Mouse (Mus musculus) lung, postnatal 0 days (tissue): ENCODE results near the gene Alkbh2. TPM values are rescaled to one million over a fixed set of nuclear protein-coding genes. Genes with fewer than 3 reads are reported as not detected.

Experiments used
- ATAC-seq: fragments of 200-750 bp; cut with Nextera tagmentation; 2 replicates; pipeline ENCODE4 v1.8.0; 2017; ENCODE audit warnings: moderate library complexity
- DNase-seq: peaks from one replicate; pipeline ENCODE4 v3.0.0-alpha.2; 2016; ENCODE audit warnings: low spot score
- H3K27ac ChIP-seq: fragments of 300-500 bp; sonication (generic); 2 replicates; pipeline ENCODE4 v1.5.1; 2014; ENCODE audit warnings: antibody characterized with exemption, mild to moderate bottlenecking, low read length, mixed read lengths
- H3K27me3 ChIP-seq: fragments of 300-500 bp; sonication (generic); replicated peaks from 2 replicates; pipeline ENCODE4 v1.6.1; 2014; ENCODE audit warnings: low read length, mixed read lengths; ENCODE audit not compliant: insufficient read depth
- H3K36me3 ChIP-seq: fragments of 300-500 bp; sonication (generic); 2 replicates; pipeline ENCODE4 v1.6.1; 2014; ENCODE audit warnings: low read length, mixed read lengths; ENCODE audit not compliant: insufficient read depth
- H3K4me1 ChIP-seq: fragments of 300-500 bp; sonication (generic); 2 replicates; pipeline ENCODE4 v1.6.1; 2014; ENCODE audit warnings: antibody characterized with exemption, low read depth, low read length, mixed read lengths; ENCODE audit not compliant: insufficient read depth
- H3K4me2 ChIP-seq: fragments of 300-500 bp; sonication (generic); replicated peaks from 2 replicates; pipeline ENCODE4 v1.6.1; 2014; ENCODE audit warnings: low read depth, mild to moderate bottlenecking, low read length, moderate library complexity, mixed read lengths
- H3K4me3 ChIP-seq: fragments of 300-500 bp; sonication (generic); 2 replicates; pipeline ENCODE4 v1.5.1; 2014; ENCODE audit warnings: low read depth, low read length
- H3K9ac ChIP-seq: fragments of 300-500 bp; sonication (generic); replicated peaks from 2 replicates; pipeline ENCODE4 v1.6.1; 2014; ENCODE audit warnings: low read depth, mild to moderate bottlenecking
- H3K9me3 ChIP-seq: fragments of 300-500 bp; sonication (generic); 2 replicates; pipeline ENCODE4 v1.6.1; 2016; ENCODE audit warnings: low read length, mixed read lengths
- CTCF ChIP-seq: IDR thresholded peaks from 2 replicates; pipeline ENCODE4 v1.5.1; 2016; ENCODE audit warnings: antibody characterized with exemption, mild to moderate bottlenecking
- EP300 ChIP-seq: IDR thresholded peaks from 2 replicates; pipeline ENCODE4 v1.6.1; 2016; ENCODE audit warnings: antibody characterized with exemption, mild to moderate bottlenecking, control low read depth
- WGBS: fragments of 180-500 bp; shearing (Covaris S2); extraction: QIAGEN DNeasy Blood & Tissue Kit; methylation state at CpG from one replicate; pipeline ENCODE4 v1.1.7; 2014; 5-methylcytosine and 5-hydroxymethylcytosine counted together
- polyA plus RNA-seq: library from polyadenylated mRNA; unstranded; fragments of >200 nt; fragmentation: Nextera tagmentation; extraction: Ambion mirVana; gene quantifications from 2 replicates; pipeline ENCODE4 v1.2.1, GENCODE M21; 2015

Alkbh2 gene
- polyA plus RNA-seq, 1 experiment from 2014 or later = 4.1 TPM

GRCm38 (mm10) chr5:114146028-114146888, 18.2 kb upstream of the Alkbh2 start, which contains the start of gene Acacb:
Acacb (plus strand) TSS chr5:114146535.
- Histone ChIP-seq H3K27ac (no peak within 1 kb of the TSS), H3K27me3 (no peaks in the 10 kb centered on the region), H3K4me1 (no peaks in the 10 kb centered on the region), H3K4me2 (no peak within 1 kb of the TSS), H3K9me3 (no peaks in the 10 kb centered on the region), H3K36me3 (no peaks in the 10 kb centered on the region), H3K4me3 (no peak within 1 kb of the TSS), H3K9ac (no peak within 1 kb of the TSS)
- WGBS = 40% methylated on average over 19 of the region's 19 CpGs
- no peak for TF ChIP-seq CTCF
- no peak for TF ChIP-seq EP300
- no peak for DNase-seq
- no peak for ATAC-seq

- 18% methylated on average over 9 of the region's 9 CpGs for WGBS
- peak overlapping the region; percentile 14; the same call in 1 of the 2 replicates for H3K4me2 ChIP-seq
- ATAC-seq = peak; percentile 92
These were observed 11.2 kb upstream of the Alkbh2 start for GRCm38 (mm10) chr5:114139175-114139574.

GRCm38 (mm10) chr5:114138277-114139164, 10.5 kb upstream of the Alkbh2 start:
- Histone ChIP-seq H3K27ac (peak overlapping the region; percentile 57), H3K27me3 (no peaks in the 10 kb centered on the region), H3K4me1 (peaks cover 9% of the 10 kb centered on the region), H3K9ac (no peak overlapping the region), H3K9me3 (no peaks in the 10 kb centered on the region), H3K36me3 (no peaks in the 10 kb centered on the region), H3K4me3 (no peak overlapping the region), H3K4me2 (peak overlapping the region; percentile 14; the same call in 1 of the 2 replicates)
- peak; percentile 53 for DNase-seq
- 41% methylated on average over 21 of the region's 21 CpGs for WGBS
- TF ChIP-seq CTCF = peak; percentile 21; the same call in 1 of the 2 replicates
- no peak; the same call in 1 of the 2 replicates for TF ChIP-seq EP300
- ATAC-seq = peak; percentile 69

More at GRCm38 (mm10) chr5:114139175-114139574, 11.2 kb upstream of the Alkbh2 start:
- H3K27ac ChIP-seq = peak overlapping the region; percentile 57
- H3K4me1 ChIP-seq = peaks cover 9% of the 10 kb centered on the region
- no peak overlapping the region for H3K9ac ChIP-seq
- peak; percentile 96 for DNase-seq
- no peak for TF ChIP-seq EP300
- TF ChIP-seq CTCF = no peak
- no peaks in the 10 kb centered on the region for H3K9me3 ChIP-seq
- no peaks in the 10 kb centered on the region for H3K36me3 ChIP-seq
- H3K4me3 ChIP-seq = no peak overlapping the region
- H3K27me3 ChIP-seq = no peaks in the 10 kb centered on the region

GRCm38 (mm10) chr5:114137481-114138276, 9.7 kb upstream of the Alkbh2 start:
- TF ChIP-seq CTCF (no peak), EP300 (no peak)
- Histone ChIP-seq H3K4me3 (no peak overlapping the region), H3K27ac (no peak overlapping the region), H3K36me3 (no peaks in the 10 kb centered on the region), H3K4me1 (peaks cover 9% of the 10 kb centered on the region), H3K9ac (no peak overlapping the region), H3K9me3 (no peaks in the 10 kb centered on the region), H3K27me3 (no peaks in the 10 kb centered on the region), H3K4me2 (no peak overlapping the region)
- ATAC-seq (no peak), DNase-seq (no peak)
- 70% methylated on average over 15 of the region's 15 CpGs for WGBS

GRCm38 (mm10) chr5:114135516-114135915, 7.5 kb upstream of the Alkbh2 start:
- H3K9me3 ChIP-seq = no peaks in the 10 kb centered on the region
- 86% methylated on average over 10 of the region's 10 CpGs for WGBS

More at GRCm38 (mm10) chr5:114135516-114135915, 7.5 kb upstream of the Alkbh2 start:
- no peak for TF ChIP-seq CTCF
- TF ChIP-seq EP300 = no peak
- Histone ChIP-seq H3K27ac (no peak overlapping the region), H3K36me3 (no peaks in the 10 kb centered on the region), H3K4me3 (no peak overlapping the region), H3K9ac (no peak overlapping the region), H3K27me3 (no peaks in the 10 kb centered on the region), H3K4me1 (peaks cover 12% of the 10 kb centered on the region), H3K4me2 (no peak overlapping the region)
- ATAC-seq = no peak
- no peak for DNase-seq
